Mouse (Mus musculus) lung, adult 2 months (tissue): ENCODE data around the gene Vamp1. TPM values are rescaled to one million over a fixed set of nuclear protein-coding genes. Genes with fewer than 3 reads are reported as not detected.

ENCODE experiments used
- DNase-seq: peaks from one replicate; pipeline ENCODE4 v3.0.0; 2022
- H3K4me1 ChIP-seq: fragments of 200-500 bp; 2 replicates; pipeline ENCODE4 v1.6.1; 2011; ENCODE audit warnings: low read length; ENCODE audit not compliant: control insufficient read depth, insufficient read depth
- H3K4me3 ChIP-seq: fragments of 200-500 bp; replicated peaks from 2 replicates; pipeline ENCODE3; 2011; ENCODE audit warnings: low read depth, mild to moderate bottlenecking, control low read depth, low read length; ENCODE audit errors: extremely low read depth
- CTCF ChIP-seq: fragments of 200-500 bp; IDR thresholded peaks from 2 replicates; pipeline ENCODE4 v1.5.1; 2011; ENCODE audit warnings: mild to moderate bottlenecking, low read length, control low read depth; ENCODE audit not compliant: insufficient read depth
- POLR2A ChIP-seq: fragments of 200-500 bp; IDR thresholded peaks from 2 replicates; pipeline ENCODE4 v1.6.1; 2011; ENCODE audit warnings: low read depth, mild to moderate bottlenecking, control low read depth, low read length, borderline replicate concordance; ENCODE audit errors: extremely low read depth
- WGBS: fragments of 180-500 bp; shearing (Covaris S2); methylation state at CpG from one replicate; pipeline ENCODE4 v1.1.7; 2018; 5-methylcytosine and 5-hydroxymethylcytosine counted together
- polyA plus RNA-seq: library from polyadenylated mRNA; depleted of rRNA; stranded (reverse); fragments of >200 nt; gene quantifications from 2 replicates; pipeline ENCODE4 v1.2.3, GENCODE M21; 2012

Gene Vamp1
- polyA plus RNA-seq, 1 experiment: 22.0 TPM

GRCm38 (mm10) chr6:125182133-125182532, 33.2 kb upstream of the Vamp1 start:
- no peak overlapping the region for H3K4me3 ChIP-seq
- DNase-seq: no peak
- no peaks in the 10 kb centered on the region for H3K4me1 ChIP-seq
- TF ChIP-seq CTCF (no peak), POLR2A (no peak)
- 59% methylated on average over 5 of the region's 5 CpGs for WGBS

- DNase-seq: no peak
- Histone ChIP-seq H3K4me3 (no peak overlapping the region), H3K4me1 (no peaks in the 10 kb centered on the region; the same call in 1 of the 2 replicates)
- TF ChIP-seq POLR2A: no peak
- 93% methylated on average over 10 of the region's 10 CpGs for WGBS
Observed at GRCm38 (mm10) chr6:125186203-125186602, 29.1 kb upstream of the Vamp1 start.

- Histone ChIP-seq H3K4me1 (no peaks in the 10 kb centered on the region; the same call in 1 of the 2 replicates), H3K4me3 (no peak overlapping the region)
- DNase-seq: no peak
- TF ChIP-seq POLR2A: no peak
- TF ChIP-seq CTCF: no peak
Observed at GRCm38 (mm10) chr6:125190816-125191215, 24.5 kb upstream of the Vamp1 start.

- Histone ChIP-seq H3K4me3 (peak within 1 kb of the TSS; percentile 89), H3K4me1 (no peaks in the 10 kb centered on the region; the same call in 1 of the 2 replicates)
- under 1% methylated on average over 54 of the region's 54 CpGs for WGBS
- peak; percentile 93 for DNase-seq
- TF ChIP-seq CTCF (no peak), POLR2A (peak; percentile 34; the same call in 1 of the 2 replicates)
Observed at GRCm38 (mm10) chr6:125191332-125192015, 23.9 kb upstream of the Vamp1 start, which contains the start of the genes Ncapd2 and Mrpl51. Ncapd2 (minus strand) TSS chr6:125191701. Mrpl51 (plus strand) TSS chr6:125191801.

GRCm38 (mm10) chr6:125192016-125192714, 23.2 kb upstream of the Vamp1 start:
- peak; percentile 89 for DNase-seq
- under 1% methylated on average over 34 of the region's 34 CpGs for WGBS
- Histone ChIP-seq H3K4me1 (no peaks in the 10 kb centered on the region; the same call in 1 of the 2 replicates), H3K4me3 (peak overlapping the region; percentile 89)
- peak; percentile 46; the same call in 1 of the 2 replicates for TF ChIP-seq POLR2A
- no peak for TF ChIP-seq CTCF

GRCm38 (mm10) chr6:125192841-125193240, 22.5 kb upstream of the Vamp1 start:
- DNase-seq: no peak
- WGBS: 24% methylated on average over 5 of the region's 5 CpGs
- TF ChIP-seq CTCF (no peak), POLR2A (no peak)
- Histone ChIP-seq H3K4me1 (no peaks in the 10 kb centered on the region; the same call in 1 of the 2 replicates), H3K4me3 (peak overlapping the region; percentile 89)

- TF ChIP-seq CTCF (no peak), POLR2A (no peak)
- Histone ChIP-seq H3K4me1 (no peaks in the 10 kb centered on the region; the same call in 1 of the 2 replicates), H3K4me3 (no peak overlapping the region)
- DNase-seq: no peak
- WGBS: 50% methylated on average over 7 of the region's 7 CpGs
Observed at GRCm38 (mm10) chr6:125193390-125193789, 22.0 kb upstream of the Vamp1 start.

- TF ChIP-seq CTCF: no peak
- TF ChIP-seq POLR2A: no peak
- no peak for DNase-seq
- Histone ChIP-seq H3K4me3 (no peak overlapping the region), H3K4me1 (no peaks in the 10 kb centered on the region; the same call in 1 of the 2 replicates)
- 53% methylated on average over 1 of the region's 1 CpGs for WGBS
Observed at GRCm38 (mm10) chr6:125195541-125196075, 19.7 kb upstream of the Vamp1 start.

- TF ChIP-seq POLR2A: no peak
- no peak for TF ChIP-seq CTCF
- Histone ChIP-seq H3K4me1 (no peaks in the 10 kb centered on the region; the same call in 1 of the 2 replicates), H3K4me3 (no peak overlapping the region)
- 75% methylated on average over 3 of the region's 3 CpGs for WGBS
- DNase-seq: no peak
Observed at GRCm38 (mm10) chr6:125196301-125196700, 19.1 kb upstream of the Vamp1 start.
